Mouse (Mus musculus) midbrain, embryonic 11.5 days (tissue): ENCODE results near the gene Rab40b. TPM values are rescaled to one million over a fixed set of nuclear protein-coding genes. Genes with fewer than 3 reads are reported as not detected.
A peak's percentile ranks its signal among the peaks of the same experiment; 100 is the strongest.

Experiments
- ATAC-seq: fragments of 200-750 bp; cut with Nextera tagmentation; 2 replicates; pipeline ENCODE4 v1.8.0; 2017; ENCODE audit warnings: moderate TSS enrichment, moderate library complexity; ENCODE audit not compliant: low FRiP score
- DNase-seq: peaks from one replicate; pipeline ENCODE4 v3.0.0; 2015; ENCODE audit warnings: low spot score; ENCODE audit errors: missing footprints
- H3K27ac ChIP-seq: fragments of 300-500 bp; sonication (generic); 2 replicates; pipeline ENCODE4 v1.5.1; 2014; ENCODE audit warnings: low read depth, low read length
- H3K27me3 ChIP-seq: fragments of 300-500 bp; sonication (generic); 2 replicates; pipeline ENCODE4 v1.6.1; 2014; ENCODE audit warnings: mild to moderate bottlenecking, low read length, moderate library complexity, mixed read lengths; ENCODE audit not compliant: control insufficient read depth, insufficient read depth
- H3K36me3 ChIP-seq: fragments of 300-500 bp; sonication (generic); 2 replicates; pipeline ENCODE4 v1.6.1; 2014; ENCODE audit warnings: mild to moderate bottlenecking, low read length, moderate library complexity, mixed read lengths; ENCODE audit not compliant: control insufficient read depth, insufficient read depth
- H3K4me1 ChIP-seq: fragments of 300-500 bp; sonication (generic); 2 replicates; pipeline ENCODE4 v1.6.1; 2014; ENCODE audit warnings: low read length; ENCODE audit not compliant: control insufficient read depth, insufficient read depth
- H3K4me2 ChIP-seq: fragments of 300-500 bp; sonication (generic); 2 replicates; pipeline ENCODE4 v1.6.1; 2014; ENCODE audit warnings: mild to moderate bottlenecking, moderate library complexity
- H3K4me3 ChIP-seq: fragments of 300-500 bp; sonication (generic); 2 replicates; pipeline ENCODE4 v1.5.1; 2014; ENCODE audit warnings: low read depth, low read length
- H3K9ac ChIP-seq: fragments of 300-500 bp; sonication (generic); 2 replicates; pipeline ENCODE4 v1.6.1; 2014; ENCODE audit warnings: low read length
- H3K9me3 ChIP-seq: fragments of 300-500 bp; sonication (generic); 2 replicates; pipeline ENCODE4 v1.6.1; 2016; ENCODE audit warnings: low read length; ENCODE audit not compliant: control insufficient read depth
- WGBS: fragments of 180-500 bp; shearing (Covaris S2); extraction: QIAGEN DNeasy Blood & Tissue Kit; methylation state at CpG from one replicate; pipeline ENCODE4 v1.1.7; 2014; 5-methylcytosine and 5-hydroxymethylcytosine counted together
- polyA plus RNA-seq: library from polyadenylated mRNA; unstranded; fragments of >200 nt; fragmentation: Nextera tagmentation; extraction: Ambion mirVana; gene quantifications from 2 replicates; pipeline ENCODE4 v1.2.1, GENCODE M21; 2014

The Rab40b gene
- polyA plus RNA-seq, 1 experiment from 2014 or later, result 3.3 TPM

- Histone ChIP-seq H3K4me2 (no peak overlapping the region), H3K36me3 (no peaks in the 10 kb centered on the region), H3K4me1 (peaks cover 9% of the 10 kb centered on the region), H3K9ac (no peak overlapping the region), H3K27ac (no peak overlapping the region), H3K27me3 (no peaks in the 10 kb centered on the region), H3K4me3 (no peak overlapping the region), H3K9me3 (no peaks in the 10 kb centered on the region)
- ATAC-seq (no peak), DNase-seq (no peak)
- 85% methylated on average over 5 of the region's 5 CpGs for WGBS
These were observed 29.9 kb upstream of the Rab40b start for GRCm38 (mm10) chr11:121417971-121418370.

GRCm38 (mm10) chr11:121415351-121415750 lies 27.3 kb upstream of the Rab40b start:
- no peak overlapping the region for H3K4me3 ChIP-seq
- H3K36me3 ChIP-seq, result no peaks in the 10 kb centered on the region
- ATAC-seq (no peak), DNase-seq (no peak)
- no peak overlapping the region for H3K9ac ChIP-seq
- peaks cover under 1% of the 10 kb centered on the region; the same call in 1 of the 2 replicates for H3K4me1 ChIP-seq
- H3K27ac ChIP-seq, result no peak overlapping the region
- 81% methylated on average over 5 of the region's 5 CpGs for WGBS
- H3K4me2 ChIP-seq, result no peak overlapping the region
- H3K27me3 ChIP-seq, result no peaks in the 10 kb centered on the region
- no peaks in the 10 kb centered on the region for H3K9me3 ChIP-seq

GRCm38 (mm10) chr11:121414762-121415161 lies 26.7 kb upstream of the Rab40b start:
- Histone ChIP-seq H3K27me3 (no peaks in the 10 kb centered on the region), H3K36me3 (no peaks in the 10 kb centered on the region), H3K4me3 (no peak overlapping the region), H3K9me3 (no peaks in the 10 kb centered on the region), H3K4me2 (no peak overlapping the region), H3K9ac (no peak overlapping the region), H3K27ac (no peak overlapping the region), H3K4me1 (no peaks in the 10 kb centered on the region)
- DNase-seq (no peak), ATAC-seq (no peak)
- 87% methylated on average over 5 of the region's 5 CpGs for WGBS

GRCm38 (mm10) chr11:121407366-121408155 lies 19.5 kb upstream of the Rab40b start:
- 68% methylated on average over 3 of the region's 3 CpGs for WGBS
- Histone ChIP-seq H3K9me3 (no peaks in the 10 kb centered on the region), H3K4me1 (no peaks in the 10 kb centered on the region)

GRCm38 (mm10) chr11:121392405-121392804 lies 4.4 kb upstream of the Rab40b start:
- Histone ChIP-seq H3K9me3 (no peaks in the 10 kb centered on the region), H3K27me3 (no peaks in the 10 kb centered on the region), H3K36me3 (no peaks in the 10 kb centered on the region), H3K9ac (no peak overlapping the region), H3K4me1 (no peaks in the 10 kb centered on the region), H3K27ac (no peak overlapping the region), H3K4me2 (no peak overlapping the region), H3K4me3 (no peak overlapping the region)
- 88% methylated on average over 3 of the region's 3 CpGs for WGBS
- DNase-seq (no peak), ATAC-seq (no peak)

More at GRCm38 (mm10) chr11:121407366-121408155, 19.5 kb upstream of the Rab40b start:
- Histone ChIP-seq H3K36me3 (no peaks in the 10 kb centered on the region), H3K27ac (no peak overlapping the region), H3K4me3 (no peak overlapping the region), H3K4me2 (no peak overlapping the region), H3K9ac (no peak overlapping the region), H3K27me3 (no peaks in the 10 kb centered on the region)
- no peak for DNase-seq
- no peak for ATAC-seq

- no peak overlapping the region for H3K27ac ChIP-seq
- no peaks in the 10 kb centered on the region for H3K9me3 ChIP-seq
- DNase-seq (no peak), ATAC-seq (no peak)
- H3K9ac ChIP-seq, result no peak overlapping the region
- no peak overlapping the region for H3K4me2 ChIP-seq
- 69% methylated on average over 3 of the region's 3 CpGs for WGBS
- H3K4me3 ChIP-seq, result no peak overlapping the region
- peaks cover 8% of the 10 kb centered on the region; the same call in 1 of the 2 replicates for H3K27me3 ChIP-seq
- H3K4me1 ChIP-seq, result no peaks in the 10 kb centered on the region
- H3K36me3 ChIP-seq, result no peaks in the 10 kb centered on the region
These were observed 2.7 kb upstream of the Rab40b start for GRCm38 (mm10) chr11:121390793-121391192.

- Histone ChIP-seq H3K4me3 (peak overlapping the region; percentile 51), H3K27ac (no peak overlapping the region), H3K9ac (no peak overlapping the region), H3K9me3 (no peaks in the 10 kb centered on the region), H3K27me3 (peaks cover 8% of the 10 kb centered on the region; the same call in 1 of the 2 replicates), H3K4me2 (peak overlapping the region; percentile 82), H3K36me3 (no peaks in the 10 kb centered on the region), H3K4me1 (no peaks in the 10 kb centered on the region)
- DNase-seq, result no peak
- 10% methylated on average over 6 of the region's 6 CpGs for WGBS
- no peak; the same call in 1 of the 2 replicates for ATAC-seq
These were observed 499 bp upstream of the Rab40b start for GRCm38 (mm10) chr11:121388554-121388945.

GRCm38 (mm10) chr11:121380294-121380693 lies 7.8 kb downstream of the Rab40b start:
- H3K4me3 ChIP-seq, result no peak overlapping the region
- no peak for ATAC-seq
- H3K9me3 ChIP-seq, result peaks cover 4% of the 10 kb centered on the region; the same call in 1 of the 2 replicates
- 20% methylated on average over 6 of the region's 6 CpGs for WGBS
- H3K27ac ChIP-seq, result no peak overlapping the region
- peak; percentile 75 for DNase-seq
- peaks cover 3% of the 10 kb centered on the region for H3K4me1 ChIP-seq
- H3K27me3 ChIP-seq, result no peaks in the 10 kb centered on the region
- H3K36me3 ChIP-seq, result no peaks in the 10 kb centered on the region
- H3K4me2 ChIP-seq, result no peak overlapping the region
- H3K9ac ChIP-seq, result no peak overlapping the region

- Histone ChIP-seq H3K27ac (no peak overlapping the region), H3K4me2 (no peak overlapping the region), H3K27me3 (no peaks in the 10 kb centered on the region), H3K4me1 (peaks cover 3% of the 10 kb centered on the region), H3K36me3 (no peaks in the 10 kb centered on the region), H3K9ac (no peak overlapping the region), H3K9me3 (peaks cover 4% of the 10 kb centered on the region; the same call in 1 of the 2 replicates), H3K4me3 (no peak overlapping the region)
- DNase-seq (peak; percentile 54), ATAC-seq (no peak)
These were observed 9.4 kb downstream of the Rab40b start for GRCm38 (mm10) chr11:121378644-121379043.
